Mouse (Mus musculus): ENCODE measurements around the gene Prpf8. TPM values are rescaled to one million over a fixed set of nuclear protein-coding genes. Genes with fewer than 3 reads are reported as not detected.

Prpf8 gene
- polyA plus RNA-seq, 1 experiment from 2014 or later: 25.3 TPM

- Histone ChIP-seq H3K27me3 (ENCODE audit: control insufficient read depth, insufficient read depth, low read depth, low read length) (no peaks in the 10 kb centered on the region), H3K9me3 (replicated peaks; ENCODE audit: control insufficient read depth, low read length) (no peaks in the 10 kb centered on the region), H3K27ac (ENCODE audit: low read length) (peak overlapping the region; percentile 91), H3K4me3 (ENCODE audit: low read depth, low read length) (no peak overlapping the region), H3K4me2 (ENCODE audit: low read depth, low read length) (no peak overlapping the region), H3K4me1 (ENCODE audit: control insufficient read depth, low read depth, low read length) (peaks cover 23% of the 10 kb centered on the region), H3K9ac (ENCODE audit: low read depth, low read length) (no peak overlapping the region), H3K36me3 (ENCODE audit: control insufficient read depth, insufficient read depth) (peaks cover 44% of the 10 kb centered on the region)
- 68% methylated on average over 8 of the region's 8 CpGs for WGBS (ENCODE audit: insufficient replicate concordance)
- ATAC-seq (ENCODE audit: low read depth): no peak
These were observed 22.3 kb downstream of the Prpf8 start for GRCm38 (mm10) chr11:75508904-75509303.

GRCm38 (mm10) chr11:75509741-75510626 lies 23.4 kb downstream of the Prpf8 start, which contains the start of gene Rilp:
Gene Rilp, plus strand, starts transcription at chr11:75510094.
- H3K9me3 ChIP-seq (replicated peaks; ENCODE audit: control insufficient read depth, low read length): no peaks in the 10 kb centered on the region
- ATAC-seq (ENCODE audit: low read depth): peak; percentile 82
- WGBS (ENCODE audit: insufficient replicate concordance): 4% methylated on average over 43 of the region's 43 CpGs
- peak within 1 kb of the TSS; percentile 75 for H3K9ac ChIP-seq (ENCODE audit: low read depth, low read length)
- H3K4me1 ChIP-seq (ENCODE audit: control insufficient read depth, low read depth, low read length): peaks cover 23% of the 10 kb centered on the region
- H3K36me3 ChIP-seq (ENCODE audit: control insufficient read depth, insufficient read depth): peaks cover 34% of the 10 kb centered on the region
- H3K27me3 ChIP-seq (ENCODE audit: control insufficient read depth, insufficient read depth, low read depth, low read length): no peaks in the 10 kb centered on the region
- H3K27ac ChIP-seq (ENCODE audit: low read length): peak within 1 kb of the TSS; percentile 91
- H3K4me2 ChIP-seq (ENCODE audit: low read depth, low read length): peak within 1 kb of the TSS; percentile 97
- peak within 1 kb of the TSS; percentile 68 for H3K4me3 ChIP-seq (ENCODE audit: low read depth, low read length)

- peak overlapping the region; percentile 97 for H3K4me2 ChIP-seq (ENCODE audit: low read depth, low read length)
- peaks cover 23% of the 10 kb centered on the region for H3K4me1 ChIP-seq (ENCODE audit: control insufficient read depth, low read depth, low read length)
- no peaks in the 10 kb centered on the region for H3K27me3 ChIP-seq (ENCODE audit: control insufficient read depth, insufficient read depth, low read depth, low read length)
- peak overlapping the region; percentile 91 for H3K27ac ChIP-seq (ENCODE audit: low read length)
- H3K9ac ChIP-seq (ENCODE audit: low read depth, low read length): peak overlapping the region; percentile 75
- H3K9me3 ChIP-seq (replicated peaks; ENCODE audit: control insufficient read depth, low read length): no peaks in the 10 kb centered on the region
- peak overlapping the region; percentile 68 for H3K4me3 ChIP-seq (ENCODE audit: low read depth, low read length)
- peaks cover 29% of the 10 kb centered on the region for H3K36me3 ChIP-seq (ENCODE audit: control insufficient read depth, insufficient read depth)
- 2% methylated on average over 24 of the region's 24 CpGs for WGBS (ENCODE audit: insufficient replicate concordance)
- ATAC-seq (ENCODE audit: low read depth): peak; percentile 81
These were observed 24.0 kb downstream of the Prpf8 start for GRCm38 (mm10) chr11:75510627-75510993.

- Histone ChIP-seq H3K36me3 (ENCODE audit: control insufficient read depth, insufficient read depth) (peaks cover 23% of the 10 kb centered on the region), H3K27me3 (ENCODE audit: control insufficient read depth, insufficient read depth, low read depth, low read length) (no peaks in the 10 kb centered on the region), H3K4me1 (ENCODE audit: control insufficient read depth, low read depth, low read length) (peaks cover 23% of the 10 kb centered on the region), H3K27ac (ENCODE audit: low read length) (no peak overlapping the region), H3K9me3 (replicated peaks; ENCODE audit: control insufficient read depth, low read length) (no peaks in the 10 kb centered on the region), H3K9ac (ENCODE audit: low read depth, low read length) (no peak overlapping the region), H3K4me2 (ENCODE audit: low read depth, low read length) (no peak overlapping the region), H3K4me3 (ENCODE audit: low read depth, low read length) (no peak overlapping the region)
- ATAC-seq (ENCODE audit: low read depth): no peak
- 86% methylated on average over 6 of the region's 6 CpGs for WGBS (ENCODE audit: insufficient replicate concordance)
These were observed 24.6 kb downstream of the Prpf8 start for GRCm38 (mm10) chr11:75511213-75511612.

GRCm38 (mm10) chr11:75512301-75513018 lies 25.8 kb downstream of the Prpf8 start:
- no peak for ATAC-seq (ENCODE audit: low read depth)
- no peak overlapping the region for H3K27ac ChIP-seq (ENCODE audit: low read length)

GRCm38 (mm10) chr11:75513336-75513735 lies 26.7 kb downstream of the Prpf8 start, which contains the start of gene Scarf1:
Gene Scarf1, plus strand, starts transcription at chr11:75513540.
- peaks cover 11% of the 10 kb centered on the region for H3K36me3 ChIP-seq (ENCODE audit: control insufficient read depth, insufficient read depth)
- no peaks in the 10 kb centered on the region for H3K9me3 ChIP-seq (replicated peaks; ENCODE audit: control insufficient read depth, low read length)
- ATAC-seq (ENCODE audit: low read depth): no peak
- peaks cover 23% of the 10 kb centered on the region for H3K4me1 ChIP-seq (ENCODE audit: control insufficient read depth, low read depth, low read length)
- no peak within 1 kb of the TSS for H3K4me2 ChIP-seq (ENCODE audit: low read depth, low read length)
- WGBS (ENCODE audit: insufficient replicate concordance): 30% methylated on average over 8 of the region's 8 CpGs
- no peak within 1 kb of the TSS for H3K27ac ChIP-seq (ENCODE audit: low read length)
- no peaks in the 10 kb centered on the region for H3K27me3 ChIP-seq (ENCODE audit: control insufficient read depth, insufficient read depth, low read depth, low read length)
- H3K9ac ChIP-seq (ENCODE audit: low read depth, low read length): no peak within 1 kb of the TSS
- H3K4me3 ChIP-seq (ENCODE audit: low read depth, low read length): no peak within 1 kb of the TSS

More at GRCm38 (mm10) chr11:75512301-75513018, 25.8 kb downstream of the Prpf8 start:
- Histone ChIP-seq H3K36me3 (ENCODE audit: control insufficient read depth, insufficient read depth) (peaks cover 18% of the 10 kb centered on the region), H3K4me3 (ENCODE audit: low read depth, low read length) (no peak overlapping the region), H3K9me3 (replicated peaks; ENCODE audit: control insufficient read depth, low read length) (no peaks in the 10 kb centered on the region), H3K4me1 (ENCODE audit: control insufficient read depth, low read depth, low read length) (peaks cover 23% of the 10 kb centered on the region), H3K27me3 (ENCODE audit: control insufficient read depth, insufficient read depth, low read depth, low read length) (no peaks in the 10 kb centered on the region), H3K4me2 (ENCODE audit: low read depth, low read length) (no peak overlapping the region), H3K9ac (ENCODE audit: low read depth, low read length) (no peak overlapping the region)
- 54% methylated on average over 9 of the region's 9 CpGs for WGBS (ENCODE audit: insufficient replicate concordance)

- Histone ChIP-seq H3K4me2 (ENCODE audit: low read depth, low read length) (no peak overlapping the region), H3K9me3 (replicated peaks; ENCODE audit: control insufficient read depth, low read length) (no peaks in the 10 kb centered on the region), H3K9ac (ENCODE audit: low read depth, low read length) (no peak overlapping the region), H3K36me3 (ENCODE audit: control insufficient read depth, insufficient read depth) (no peaks in the 10 kb centered on the region), H3K27ac (ENCODE audit: low read length) (no peak overlapping the region), H3K27me3 (ENCODE audit: control insufficient read depth, insufficient read depth, low read depth, low read length) (no peaks in the 10 kb centered on the region), H3K4me3 (ENCODE audit: low read depth, low read length) (no peak overlapping the region), H3K4me1 (ENCODE audit: control insufficient read depth, low read depth, low read length) (peaks cover 8% of the 10 kb centered on the region)
- no peak for ATAC-seq (ENCODE audit: low read depth)
- 86% methylated on average over 25 of the region's 25 CpGs for whole genome bisulfite sequencing (ENCODE audit: insufficient replicate concordance)
These were observed 28.6 kb downstream of the Prpf8 start for GRCm38 (mm10) chr11:75515186-75515585.

- no peaks in the 10 kb centered on the region for H3K4me1 ChIP-seq (ENCODE audit: control insufficient read depth, low read depth, low read length)
- ATAC-seq (ENCODE audit: low read depth): no peak
These were observed 33.4 kb downstream of the Prpf8 start for GRCm38 (mm10) chr11:75519834-75520633.

More at GRCm38 (mm10) chr11:75519834-75520633, 33.4 kb downstream of the Prpf8 start:
- H3K27ac ChIP-seq (ENCODE audit: low read length): no peak overlapping the region
- WGBS (ENCODE audit: insufficient replicate concordance): 70% methylated on average over 15 of the region's 15 CpGs
- no peaks in the 10 kb centered on the region for H3K27me3 ChIP-seq (ENCODE audit: control insufficient read depth, insufficient read depth, low read depth, low read length)
- H3K4me3 ChIP-seq (ENCODE audit: low read depth, low read length): no peak overlapping the region
- no peak overlapping the region for H3K4me2 ChIP-seq (ENCODE audit: low read depth, low read length)
- no peaks in the 10 kb centered on the region for H3K36me3 ChIP-seq (ENCODE audit: control insufficient read depth, insufficient read depth)
- H3K9ac ChIP-seq (ENCODE audit: low read depth, low read length): no peak overlapping the region
- no peaks in the 10 kb centered on the region for H3K9me3 ChIP-seq (replicated peaks; ENCODE audit: control insufficient read depth, low read length)

All from liver, embryonic 16.5 days (tissue).